34 mouse cellular contexts compared by ENCODE assay signal in genomic region chr4:147824389-147824788, GRCm38 (mm10).
"Had no signal": no experiment of that assay in that cellular context is flagged by ENCODE, and none has a peak within 500 bp of the region (broad histone marks: within the 10 kb centered on the region; RNA-seq: fewer than 3 reads in every experiment).

No protein-coding gene starts in this region.

- H3K27me3 ChIP-seq: heart, embryonic 12.5 days; heart, embryonic 13.5 days; heart, embryonic 15.5 days; hindbrain, embryonic 12.5 days; hindbrain, embryonic 15.5 days; intestine, embryonic 15.5 days; kidney, embryonic 15.5 days had no signal

- H3K4me1 ChIP-seq: heart, embryonic 12.5 days; heart, embryonic 13.5 days; heart, embryonic 15.5 days; hindbrain, embryonic 10.5 days; hindbrain, embryonic 12.5 days; hindbrain, embryonic 15.5 days; intestine, embryonic 15.5 days; kidney, embryonic 15.5 days had no signal

- H3K4me2 ChIP-seq: heart, embryonic 11.5 days; heart, embryonic 12.5 days; heart, embryonic 13.5 days; heart, embryonic 15.5 days; hindbrain, embryonic 12.5 days; hindbrain, embryonic 14.5 days; hindbrain, embryonic 15.5 days; intestine, embryonic 15.5 days; kidney, embryonic 15.5 days had no signal

- H3K27ac ChIP-seq: heart, embryonic 13.5 days; heart, embryonic 15.5 days; hindbrain, embryonic 10.5 days; hindbrain, embryonic 12.5 days; hindbrain, embryonic 14.5 days; hindbrain, embryonic 15.5 days; hindbrain, postnatal 0 days; intestine, embryonic 15.5 days; kidney, embryonic 15.5 days; kidney, postnatal 0 days; layer of hippocampus, adult 2 months; left cerebral cortex, adult 2 months had no signal

- ATAC-seq: hindbrain, embryonic 16.5 days; hindbrain, postnatal 0 days; inflammation-experienced regulatory T-cells, adult 6 months; intestine, embryonic 15.5 days; intestine, embryonic 16.5 days; intestine, postnatal 0 days had no signal

- H3K4me3 ChIP-seq: heart, embryonic 12.5 days; heart, embryonic 13.5 days; heart, embryonic 15.5 days; hindbrain, embryonic 10.5 days; hindbrain, embryonic 12.5 days; hindbrain, embryonic 15.5 days; intestine, embryonic 15.5 days; kidney, embryonic 15.5 days; layer of hippocampus, adult 2 months; left cerebral cortex, adult 2 months had no signal

- DNase-seq: heart, postnatal 10 days; heart, postnatal 14 days; heart, postnatal 36 days; heart, postnatal 4 days; kidney, adult 11 months; kidney, adult 18-20 months; kidney, adult 2 months; kidney, adult 8-10 months; kidney, adult 9 months; kidney, postnatal 10 days; kidney, postnatal 14 days; kidney, postnatal 25 days; kidney, postnatal 36 days; kidney, postnatal 4 days; layer of hippocampus, adult 9-11 months; layer of hippocampus, postnatal 36 days had no signal

- H3K9ac ChIP-seq: heart, embryonic 12.5 days; heart, embryonic 13.5 days; heart, embryonic 15.5 days; hindbrain, embryonic 12.5 days; hindbrain, embryonic 14.5 days; hindbrain, embryonic 15.5 days; intestine, embryonic 15.5 days; kidney, embryonic 15.5 days had no signal
